Mouse (Mus musculus) hindbrain, embryonic 16.5 days (tissue): Measurements from ENCODE around the gene Ttc7. TPM values are rescaled to one million over a fixed set of nuclear protein-coding genes. Genes with fewer than 3 reads are reported as not detected.

Source experiments
- ATAC-seq: fragments of 200-750 bp; cut with Nextera tagmentation; 2 replicates; pipeline ENCODE4 v1.8.0; 2017; ENCODE audit warnings: moderate TSS enrichment, moderate library complexity
- H3K27ac ChIP-seq: fragments of 300-500 bp; sonication (generic); 2 replicates; pipeline ENCODE4 v1.5.1; 2014; ENCODE audit warnings: low read depth, mild to moderate bottlenecking, control low read depth, low read length, moderate library complexity
- H3K27me3 ChIP-seq: fragments of 300-500 bp; sonication (generic); replicated peaks from 2 replicates; pipeline ENCODE4 v1.6.1; 2014; ENCODE audit warnings: low read length; ENCODE audit not compliant: control insufficient read depth, insufficient read depth
- H3K36me3 ChIP-seq: fragments of 300-500 bp; sonication (generic); 2 replicates; pipeline ENCODE4 v1.6.1; 2014; ENCODE audit warnings: mild to moderate bottlenecking, low read length, moderate library complexity, mixed read lengths; ENCODE audit not compliant: control insufficient read depth, insufficient read depth
- H3K4me1 ChIP-seq: fragments of 300-500 bp; sonication (generic); 2 replicates; pipeline ENCODE4 v1.6.1; 2014; ENCODE audit warnings: low read depth, low read length; ENCODE audit not compliant: control insufficient read depth, insufficient read depth
- H3K4me2 ChIP-seq: fragments of 300-500 bp; sonication (generic); 2 replicates; pipeline ENCODE4 v1.6.1; 2014; ENCODE audit warnings: mild to moderate bottlenecking, low read length, control low read depth, moderate library complexity
- H3K4me3 ChIP-seq: fragments of 300-500 bp; sonication (generic); 2 replicates; pipeline ENCODE4 v1.5.1; 2014; ENCODE audit warnings: mild to moderate bottlenecking, low read length, control low read depth, moderate library complexity
- H3K9ac ChIP-seq: fragments of 300-500 bp; sonication (generic); 2 replicates; pipeline ENCODE4 v1.6.1; 2014; ENCODE audit warnings: low read depth, mild to moderate bottlenecking, control low read depth, low read length, moderate library complexity
- H3K9me3 ChIP-seq: fragments of 300-500 bp; sonication (generic); 2 replicates; pipeline ENCODE4 v1.6.1; 2014; ENCODE audit warnings: mild to moderate bottlenecking, low read length, moderate library complexity; ENCODE audit not compliant: control insufficient read depth
- WGBS: fragments of 180-500 bp; shearing (Covaris S2); extraction: QIAGEN DNeasy Blood & Tissue Kit; methylation state at CpG from one replicate; pipeline ENCODE4 v1.1.7; 2014; 5-methylcytosine and 5-hydroxymethylcytosine counted together
- polyA plus RNA-seq: library from polyadenylated mRNA; unstranded; fragments of >200 nt; fragmentation: Nextera tagmentation; extraction: Ambion mirVana; gene quantifications from 2 replicates; pipeline ENCODE4 v1.2.1, GENCODE M21; 2015

The Ttc7 gene
- polyA plus RNA-seq, 1 experiment from 2014 or later: 6.1 TPM

DNA sequence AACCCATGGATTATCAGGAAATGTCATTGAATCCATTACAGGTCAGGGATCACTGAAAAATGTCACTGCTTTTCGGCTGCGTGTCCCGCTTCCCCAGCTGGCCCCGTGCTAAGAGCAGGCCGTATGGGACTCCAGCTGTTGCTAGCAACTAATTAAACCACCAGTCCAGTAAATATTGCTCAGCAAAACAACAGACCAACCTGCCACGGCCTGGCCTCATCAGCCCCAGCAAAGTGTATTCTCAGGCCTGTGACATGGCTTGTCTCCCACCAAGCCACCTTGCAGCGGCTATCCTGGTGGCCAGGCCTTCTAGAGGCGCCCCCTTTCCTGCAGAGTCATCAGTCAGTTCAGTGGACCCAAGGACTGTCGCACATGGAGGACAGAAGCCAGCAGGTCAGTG is 66.9 kb downstream of the Ttc7 start:
- H3K4me3 ChIP-seq: no peak overlapping the region
- H3K4me2 ChIP-seq: no peak overlapping the region
- no peaks in the 10 kb centered on the region for H3K36me3 ChIP-seq
- 66% methylated on average over 9 of the region's 9 CpGs for WGBS
- no peak overlapping the region for H3K9ac ChIP-seq
- H3K27me3 ChIP-seq: no peaks in the 10 kb centered on the region
- no peak for ATAC-seq
- peaks cover 13% of the 10 kb centered on the region for H3K4me1 ChIP-seq
- no peaks in the 10 kb centered on the region for H3K9me3 ChIP-seq
- H3K27ac ChIP-seq: no peak overlapping the region

DNA sequence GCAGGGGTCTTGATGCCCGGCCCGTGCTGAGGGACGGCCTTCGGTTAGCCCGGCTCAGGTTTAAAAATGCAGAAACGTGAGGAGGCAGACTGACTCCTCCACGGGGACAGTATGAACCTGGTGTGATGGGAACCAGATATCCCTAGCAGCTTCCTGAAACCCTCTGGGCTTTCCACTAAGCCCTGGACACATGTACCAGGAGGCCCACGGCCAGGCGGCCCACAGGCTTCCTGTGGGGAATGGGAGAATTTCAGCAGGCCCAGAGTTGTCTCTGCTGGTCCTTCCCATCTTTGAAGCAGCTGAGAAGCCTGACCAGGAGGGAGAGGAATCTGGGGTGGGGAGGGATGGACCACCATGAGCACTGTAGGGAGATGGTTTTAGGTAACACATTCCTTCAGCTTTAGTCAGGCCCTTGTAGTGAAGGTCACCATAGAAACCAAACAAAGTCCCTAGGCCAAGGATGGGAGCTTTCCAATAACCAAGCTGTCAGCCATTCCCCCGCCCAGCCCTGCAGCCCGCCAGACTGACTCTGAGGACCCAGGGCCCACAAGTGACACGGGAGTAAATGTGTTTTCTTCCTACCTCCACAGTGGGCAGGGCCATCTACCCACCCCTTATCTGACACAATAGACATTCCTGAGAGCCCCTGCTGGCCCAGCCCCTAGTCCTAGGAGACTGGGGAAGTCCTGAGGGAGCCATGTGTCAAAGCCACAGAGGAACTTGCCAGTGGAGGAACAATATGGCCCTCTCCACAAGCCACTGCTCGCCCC is 68.0 kb downstream of the Ttc7 start:
- WGBS: 65% methylated on average over 13 of the region's 13 CpGs
- H3K4me1 ChIP-seq: peaks cover 13% of the 10 kb centered on the region
- H3K9ac ChIP-seq: no peak overlapping the region
- H3K4me2 ChIP-seq: no peak overlapping the region
- H3K36me3 ChIP-seq: no peaks in the 10 kb centered on the region
- no peaks in the 10 kb centered on the region for H3K27me3 ChIP-seq
- no peaks in the 10 kb centered on the region for H3K9me3 ChIP-seq
- no peak; the same call in 1 of the 2 replicates for ATAC-seq
- H3K4me3 ChIP-seq: no peak overlapping the region
- 0 out of 2 replicates have a peak overlapping the region, but pooled peaks have one; percentile 19 for H3K27ac ChIP-seq

DNA sequence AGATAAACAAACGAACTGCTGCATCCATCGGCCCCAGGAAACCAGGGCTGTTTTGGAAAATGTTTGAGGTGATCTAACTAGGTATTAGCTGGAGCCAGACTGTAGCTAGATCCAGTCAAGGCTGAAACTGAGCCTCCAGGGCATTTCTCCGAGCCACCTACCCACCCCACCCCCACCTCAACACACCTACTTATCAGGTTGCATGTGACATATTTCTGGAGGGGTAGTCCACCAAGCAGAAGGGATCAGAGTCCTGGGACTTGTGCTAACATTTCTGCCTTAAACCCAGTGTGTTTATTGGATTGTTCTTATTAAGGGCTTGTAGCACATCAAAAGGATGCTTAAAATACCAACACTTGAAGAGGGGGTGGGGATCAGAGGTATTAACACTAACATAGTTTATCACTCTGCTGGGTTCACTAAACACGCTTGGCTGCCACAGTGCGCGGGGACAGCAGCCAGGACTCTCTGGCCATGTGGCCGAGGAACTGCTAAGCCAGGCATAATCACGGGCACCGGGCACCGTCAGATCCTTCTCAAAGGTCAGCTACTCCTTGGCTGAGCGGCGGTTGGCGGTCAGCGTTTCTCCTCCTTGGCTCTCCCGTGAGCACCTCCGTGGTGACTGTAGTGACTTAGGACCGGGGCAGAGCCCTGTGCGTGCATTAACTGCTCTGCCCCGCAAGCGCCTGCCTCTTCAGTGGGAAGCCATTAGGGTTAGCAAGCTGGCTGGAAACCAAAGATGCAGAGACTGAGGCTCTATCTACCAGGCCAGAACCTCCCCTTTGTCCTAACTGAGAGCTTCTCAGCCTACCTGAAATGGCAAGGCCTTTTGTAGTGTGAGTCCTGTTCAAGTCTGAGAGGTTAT is 68.8 kb downstream of the Ttc7 start:
- no peak overlapping the region for H3K4me2 ChIP-seq
- WGBS: 35% methylated on average over 20 of the region's 20 CpGs
- H3K27me3 ChIP-seq: no peaks in the 10 kb centered on the region
- peak; percentile 48 for ATAC-seq
- no peak overlapping the region for H3K9ac ChIP-seq
- H3K4me3 ChIP-seq: no peak overlapping the region
- 0 out of 2 replicates have a peak overlapping the region, but pooled peaks have one; percentile 19 for H3K27ac ChIP-seq
- H3K9me3 ChIP-seq: no peaks in the 10 kb centered on the region
- peaks cover 13% of the 10 kb centered on the region for H3K4me1 ChIP-seq
- no peaks in the 10 kb centered on the region for H3K36me3 ChIP-seq

DNA sequence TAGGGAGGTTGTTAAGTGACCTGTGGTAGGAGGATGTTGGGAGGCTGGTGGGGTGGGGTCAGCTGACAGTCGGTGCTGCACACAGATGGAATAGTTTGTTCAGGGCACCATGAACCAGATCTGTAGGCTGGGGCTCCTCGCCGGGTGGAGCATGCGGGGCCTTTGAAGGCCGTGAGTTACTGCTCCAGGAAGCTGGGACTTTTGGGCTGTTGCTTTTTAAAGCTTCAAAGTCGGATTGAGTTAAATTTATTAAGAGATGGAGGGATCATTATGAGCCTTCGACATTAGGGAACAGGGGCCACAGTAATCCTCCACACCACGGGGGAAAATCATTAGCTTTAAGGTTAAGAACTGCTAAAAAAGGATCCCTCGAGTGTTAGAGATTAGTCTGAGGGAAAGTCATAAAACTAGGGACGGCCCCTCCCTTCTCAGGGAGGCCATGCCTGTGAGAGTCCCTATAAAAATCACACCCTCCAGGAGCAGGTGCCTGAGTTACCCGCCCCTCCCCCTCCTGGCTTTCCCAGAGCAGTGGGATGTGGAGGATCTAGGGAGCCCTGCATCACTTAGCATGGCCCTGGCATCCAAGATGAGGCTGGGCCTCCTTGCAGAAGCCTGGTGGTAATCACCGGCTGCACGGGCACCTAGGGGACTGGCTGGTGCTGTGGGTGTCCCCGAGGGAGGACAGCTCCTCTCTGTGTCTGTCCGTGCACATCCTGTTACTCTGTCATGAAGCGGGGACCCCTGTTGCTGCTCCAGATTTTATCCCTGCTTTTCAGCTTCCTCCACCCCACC is 69.6 kb downstream of the Ttc7 start:
- Histone ChIP-seq H3K9me3 (no peaks in the 10 kb centered on the region), H3K4me1 (peaks cover 13% of the 10 kb centered on the region), H3K27me3 (no peaks in the 10 kb centered on the region), H3K9ac (no peak overlapping the region), H3K4me3 (no peak overlapping the region), H3K27ac (no peak overlapping the region), H3K36me3 (no peaks in the 10 kb centered on the region), H3K4me2 (no peak overlapping the region)
- 44% methylated on average over 16 of the region's 16 CpGs for WGBS
- ATAC-seq: no peak

DNA sequence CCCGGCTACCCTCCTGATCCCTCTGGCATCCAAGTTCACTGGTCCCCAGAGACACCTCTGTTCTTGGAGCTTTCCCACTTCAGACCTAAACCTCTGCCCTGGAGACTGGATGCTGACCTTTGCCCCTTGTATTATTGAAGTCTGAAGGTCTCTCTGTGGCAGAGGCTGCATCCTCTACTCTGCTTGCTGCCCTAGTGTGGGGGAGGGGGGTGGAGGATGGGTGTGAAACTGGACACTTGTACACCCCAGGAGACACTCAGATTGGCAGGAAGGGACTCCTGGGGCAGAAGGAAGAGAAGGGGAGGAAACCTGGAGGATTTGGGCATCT is 70.2 kb downstream of the Ttc7 start:
- Histone ChIP-seq H3K4me3 (no peak overlapping the region), H3K9ac (no peak overlapping the region), H3K4me2 (no peak overlapping the region), H3K9me3 (no peaks in the 10 kb centered on the region), H3K27me3 (no peaks in the 10 kb centered on the region), H3K27ac (no peak overlapping the region), H3K36me3 (no peaks in the 10 kb centered on the region), H3K4me1 (peaks cover 13% of the 10 kb centered on the region)
- ATAC-seq: no peak
- 38% methylated on average over 1 of the region's 1 CpGs for WGBS

DNA sequence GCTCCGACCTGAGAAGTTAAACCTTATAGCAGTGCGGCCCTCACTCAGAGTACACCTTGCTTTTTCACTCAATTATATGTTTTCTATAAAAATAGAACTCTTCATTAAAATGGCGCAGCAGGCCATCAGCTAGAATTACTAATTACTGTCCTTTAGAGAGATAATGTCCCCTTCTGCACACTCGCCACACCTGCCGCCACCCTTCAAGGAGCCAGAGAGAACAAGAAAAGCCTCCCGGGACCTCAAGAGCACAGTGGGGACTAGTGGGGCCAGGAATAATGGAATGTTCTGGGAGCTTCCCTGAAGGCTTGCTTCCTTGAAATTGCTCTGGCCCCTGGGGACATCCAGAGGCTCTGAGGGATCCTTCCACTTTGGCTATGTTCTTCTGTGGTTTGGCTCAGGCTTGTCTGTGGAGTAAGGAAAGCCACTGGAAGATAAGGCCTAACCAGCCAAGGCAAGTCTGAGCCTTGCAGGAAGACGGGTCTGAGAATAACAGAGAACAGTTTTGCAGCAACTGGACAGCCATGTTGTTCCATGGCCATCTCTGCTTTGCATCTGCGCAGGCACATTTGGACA is 71.1 kb downstream of the Ttc7 start:
- H3K27me3 ChIP-seq: no peaks in the 10 kb centered on the region
- H3K9me3 ChIP-seq: no peaks in the 10 kb centered on the region
- H3K4me2 ChIP-seq: no peak overlapping the region
- H3K9ac ChIP-seq: no peak overlapping the region
- no peak overlapping the region for H3K4me3 ChIP-seq
- no peaks in the 10 kb centered on the region for H3K36me3 ChIP-seq
- no peak overlapping the region for H3K27ac ChIP-seq
- peaks cover 13% of the 10 kb centered on the region for H3K4me1 ChIP-seq
- 85% methylated on average over 8 of the region's 8 CpGs for WGBS
- ATAC-seq: no peak

DNA sequence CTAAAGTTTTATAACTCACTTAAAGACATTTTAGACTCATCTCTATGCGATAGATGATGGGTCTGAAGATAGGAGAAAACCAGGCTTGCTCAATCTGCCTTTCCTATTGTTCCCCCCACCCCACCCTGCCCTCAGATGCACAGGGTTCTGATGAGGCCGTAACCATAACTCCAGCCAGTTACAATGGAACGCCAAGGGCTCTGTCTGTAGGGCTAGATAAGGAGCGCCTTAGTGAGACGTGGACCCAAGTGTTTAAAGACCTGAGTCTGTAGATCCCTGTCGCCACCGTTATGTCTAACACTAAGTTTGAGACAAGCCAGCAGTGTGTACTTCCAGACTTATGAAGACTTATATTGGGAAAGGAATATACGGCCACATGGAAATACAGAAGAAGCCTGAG is 72.8 kb downstream of the Ttc7 start:
- no peak for ATAC-seq
- H3K4me3 ChIP-seq: no peak overlapping the region
- no peak overlapping the region for H3K4me2 ChIP-seq
- 90% methylated on average over 8 of the region's 8 CpGs for WGBS
- H3K27ac ChIP-seq: no peak overlapping the region
- H3K9ac ChIP-seq: no peak overlapping the region
- H3K36me3 ChIP-seq: no peaks in the 10 kb centered on the region
- H3K4me1 ChIP-seq: peaks cover 11% of the 10 kb centered on the region
- H3K27me3 ChIP-seq: no peaks in the 10 kb centered on the region
- no peaks in the 10 kb centered on the region for H3K9me3 ChIP-seq

DNA sequence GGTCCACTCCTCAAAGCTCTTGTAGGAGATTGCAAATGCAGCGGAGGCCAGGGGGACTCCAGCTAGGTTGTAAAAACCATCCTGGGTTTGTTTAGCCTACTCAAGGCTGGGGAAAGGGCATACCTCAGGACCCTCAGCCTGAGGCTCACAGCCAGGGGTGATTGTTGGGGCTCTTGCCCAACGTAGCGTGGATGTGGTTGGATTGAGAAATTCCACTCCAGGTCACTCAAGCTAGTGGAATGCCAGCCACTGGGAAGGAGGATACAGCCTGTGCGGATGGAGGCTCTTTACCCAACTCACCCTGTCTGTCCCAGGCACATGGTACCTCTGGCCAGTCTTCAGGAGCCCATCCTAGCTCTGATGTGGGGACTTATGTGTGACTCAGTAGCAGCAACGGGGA is 73.6 kb downstream of the Ttc7 start:
- no peaks in the 10 kb centered on the region for H3K9me3 ChIP-seq
- no peak overlapping the region for H3K9ac ChIP-seq
- no peak for ATAC-seq
- no peaks in the 10 kb centered on the region for H3K27me3 ChIP-seq
- 90% methylated on average over 5 of the region's 5 CpGs for WGBS
- H3K27ac ChIP-seq: no peak overlapping the region
- no peaks in the 10 kb centered on the region for H3K36me3 ChIP-seq
- H3K4me2 ChIP-seq: no peak overlapping the region
- H3K4me3 ChIP-seq: no peak overlapping the region
- H3K4me1 ChIP-seq: peaks cover 3% of the 10 kb centered on the region
